Mouse (Mus musculus) midbrain, embryonic 16.5 days (tissue): Measurements from ENCODE around the gene Spsb2. TPM values are rescaled to one million over a fixed set of nuclear protein-coding genes. Genes with fewer than 3 reads are reported as not detected.

ENCODE experiments used
- ATAC-seq: fragments of 200-750 bp; cut with Nextera tagmentation; 2 replicates; pipeline ENCODE4 v1.8.0; 2017; ENCODE audit warnings: moderate TSS enrichment
- H3K27ac ChIP-seq: fragments of 300-500 bp; sonication (generic); 2 replicates; pipeline ENCODE4 v1.5.1; 2014; ENCODE audit warnings: mild to moderate bottlenecking, low read length, mixed read lengths
- H3K27me3 ChIP-seq: fragments of 300-500 bp; sonication (generic); 2 replicates; pipeline ENCODE4 v1.6.1; 2014; ENCODE audit warnings: low read depth, low read length, mixed read lengths; ENCODE audit not compliant: control insufficient read depth, insufficient read depth
- H3K36me3 ChIP-seq: fragments of 300-500 bp; sonication (generic); 2 replicates; pipeline ENCODE4 v1.6.1; 2014; ENCODE audit warnings: mild to moderate bottlenecking, low read length, moderate library complexity, mixed read lengths; ENCODE audit not compliant: control insufficient read depth, insufficient read depth
- H3K4me1 ChIP-seq: fragments of 300-500 bp; sonication (generic); 2 replicates; pipeline ENCODE4 v1.6.1; 2014; ENCODE audit warnings: mild to moderate bottlenecking, low read length, mixed read lengths; ENCODE audit not compliant: control insufficient read depth, insufficient read depth
- H3K4me2 ChIP-seq: fragments of 300-500 bp; sonication (generic); 2 replicates; pipeline ENCODE4 v1.6.1; 2014; ENCODE audit warnings: mild to moderate bottlenecking, low read length, mixed read lengths
- H3K4me3 ChIP-seq: fragments of 300-500 bp; sonication (generic); 2 replicates; pipeline ENCODE4 v1.5.1; 2014; ENCODE audit warnings: low read depth, mild to moderate bottlenecking, low read length, moderate library complexity, mixed read lengths
- H3K9ac ChIP-seq: fragments of 300-500 bp; sonication (generic); 2 replicates; pipeline ENCODE4 v1.6.1; 2014; ENCODE audit warnings: low read depth, low read length, mixed read lengths
- H3K9me3 ChIP-seq: fragments of 300-500 bp; sonication (generic); replicated peaks from 2 replicates; pipeline ENCODE4 v1.6.1; 2014; ENCODE audit warnings: mild to moderate bottlenecking, low read length, mixed read lengths; ENCODE audit not compliant: control insufficient read depth, poor library complexity, severe bottlenecking
- WGBS: fragments of 180-500 bp; shearing (Covaris S2); extraction: QIAGEN DNeasy Blood & Tissue Kit; methylation state at CpG from one replicate; pipeline ENCODE4 v1.1.7; 2014; 5-methylcytosine and 5-hydroxymethylcytosine counted together
- polyA plus RNA-seq: library from polyadenylated mRNA; unstranded; fragments of >200 nt; fragmentation: Nextera tagmentation; extraction: Ambion mirVana; gene quantifications from 2 replicates; pipeline ENCODE4 v1.2.1, GENCODE M21; 2015

The Spsb2 gene
- polyA plus RNA-seq, 1 experiment from 2014 or later = 10.1 TPM

GRCm38 (mm10) chr6:124811701-124812560, 3.5 kb downstream of the Spsb2 start:
- Histone ChIP-seq H3K9ac (peak overlapping the region; percentile 75; the same call in 1 of the 2 replicates), H3K4me3 (peak overlapping the region; percentile 55; the same call in 1 of the 2 replicates)
- no peak for ATAC-seq

DNA sequence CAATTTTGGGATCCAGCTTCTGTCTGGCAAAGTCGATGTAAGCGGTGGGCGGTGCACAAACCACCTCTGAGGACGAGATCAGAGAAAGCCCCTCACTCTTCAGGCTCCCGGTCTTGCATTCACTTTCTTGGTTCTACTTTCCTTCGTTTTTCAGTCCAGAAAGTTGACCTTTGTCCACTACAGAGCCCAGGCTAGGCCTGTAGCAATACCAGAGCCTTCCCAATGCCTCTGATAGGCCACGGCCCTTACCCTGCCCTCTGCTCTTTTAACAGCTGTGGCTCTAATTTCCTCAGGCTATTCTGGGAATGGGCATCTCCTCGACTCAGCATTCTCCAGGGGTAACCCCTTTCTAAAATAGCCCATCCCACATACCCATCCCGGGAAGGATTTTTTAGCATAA, 4.4 kb downstream of the Spsb2 start:
- ATAC-seq = no peak
- no peaks in the 10 kb centered on the region for H3K9me3 ChIP-seq
- peak overlapping the region; percentile 69 for H3K4me2 ChIP-seq
- peaks cover 39% of the 10 kb centered on the region for H3K4me1 ChIP-seq
- H3K36me3 ChIP-seq = peaks cover 14% of the 10 kb centered on the region
- H3K4me3 ChIP-seq = peak overlapping the region; percentile 55
- H3K27me3 ChIP-seq = no peaks in the 10 kb centered on the region
- peak overlapping the region; percentile 75 for H3K9ac ChIP-seq
- 18% methylated on average over 9 of the region's 9 CpGs for WGBS
- peak overlapping the region; percentile 86 for H3K27ac ChIP-seq

More at GRCm38 (mm10) chr6:124811701-124812560, 3.5 kb downstream of the Spsb2 start:
- peaks cover 10% of the 10 kb centered on the region; the same call in 1 of the 2 replicates for H3K36me3 ChIP-seq
- H3K4me1 ChIP-seq = peaks cover 39% of the 10 kb centered on the region
- 87% methylated on average over 24 of the region's 24 CpGs for WGBS
- H3K9me3 ChIP-seq = no peaks in the 10 kb centered on the region
- no peak overlapping the region for H3K27ac ChIP-seq
- no peaks in the 10 kb centered on the region for H3K27me3 ChIP-seq
- peak overlapping the region; percentile 69 for H3K4me2 ChIP-seq

GRCm38 (mm10) chr6:124813496-124813895, 5.0 kb downstream of the Spsb2 start:
- Histone ChIP-seq H3K4me1 (peaks cover 35% of the 10 kb centered on the region), H3K27me3 (no peaks in the 10 kb centered on the region), H3K9me3 (no peaks in the 10 kb centered on the region), H3K27ac (peak overlapping the region; percentile 86), H3K36me3 (peaks cover 19% of the 10 kb centered on the region), H3K4me3 (peak overlapping the region; percentile 55), H3K4me2 (peak overlapping the region; percentile 69), H3K9ac (peak overlapping the region; percentile 75)
- 0% methylated on average over 18 of the region's 18 CpGs for WGBS
- ATAC-seq = peak; percentile 87

GRCm38 (mm10) chr6:124813933-124814332, 5.5 kb downstream of the Spsb2 start, which contains the start of gene Tpi1:
Tpi1 (minus strand) TSS chr6:124814296.
- Histone ChIP-seq H3K9me3 (no peaks in the 10 kb centered on the region), H3K4me2 (peak within 1 kb of the TSS; percentile 69), H3K27ac (peak within 1 kb of the TSS; percentile 86), H3K9ac (peak within 1 kb of the TSS; percentile 75), H3K4me3 (peak within 1 kb of the TSS; percentile 55), H3K4me1 (peaks cover 30% of the 10 kb centered on the region), H3K27me3 (no peaks in the 10 kb centered on the region), H3K36me3 (peaks cover 23% of the 10 kb centered on the region)
- WGBS = 0% methylated on average over 22 of the region's 22 CpGs
- peak; percentile 89 for ATAC-seq

- ATAC-seq = peak; percentile 25; the same call in 1 of the 2 replicates
- Histone ChIP-seq H3K9ac (no peak overlapping the region), H3K4me2 (peak overlapping the region; percentile 69), H3K4me1 (peaks cover 26% of the 10 kb centered on the region), H3K36me3 (peaks cover 28% of the 10 kb centered on the region), H3K27me3 (no peaks in the 10 kb centered on the region), H3K27ac (no peak overlapping the region), H3K9me3 (no peaks in the 10 kb centered on the region), H3K4me3 (peak overlapping the region; percentile 55)
- WGBS = 32% methylated on average over 7 of the region's 8 CpGs
Observed at GRCm38 (mm10) chr6:124814448-124814847, 6.0 kb downstream of the Spsb2 start.

DNA sequence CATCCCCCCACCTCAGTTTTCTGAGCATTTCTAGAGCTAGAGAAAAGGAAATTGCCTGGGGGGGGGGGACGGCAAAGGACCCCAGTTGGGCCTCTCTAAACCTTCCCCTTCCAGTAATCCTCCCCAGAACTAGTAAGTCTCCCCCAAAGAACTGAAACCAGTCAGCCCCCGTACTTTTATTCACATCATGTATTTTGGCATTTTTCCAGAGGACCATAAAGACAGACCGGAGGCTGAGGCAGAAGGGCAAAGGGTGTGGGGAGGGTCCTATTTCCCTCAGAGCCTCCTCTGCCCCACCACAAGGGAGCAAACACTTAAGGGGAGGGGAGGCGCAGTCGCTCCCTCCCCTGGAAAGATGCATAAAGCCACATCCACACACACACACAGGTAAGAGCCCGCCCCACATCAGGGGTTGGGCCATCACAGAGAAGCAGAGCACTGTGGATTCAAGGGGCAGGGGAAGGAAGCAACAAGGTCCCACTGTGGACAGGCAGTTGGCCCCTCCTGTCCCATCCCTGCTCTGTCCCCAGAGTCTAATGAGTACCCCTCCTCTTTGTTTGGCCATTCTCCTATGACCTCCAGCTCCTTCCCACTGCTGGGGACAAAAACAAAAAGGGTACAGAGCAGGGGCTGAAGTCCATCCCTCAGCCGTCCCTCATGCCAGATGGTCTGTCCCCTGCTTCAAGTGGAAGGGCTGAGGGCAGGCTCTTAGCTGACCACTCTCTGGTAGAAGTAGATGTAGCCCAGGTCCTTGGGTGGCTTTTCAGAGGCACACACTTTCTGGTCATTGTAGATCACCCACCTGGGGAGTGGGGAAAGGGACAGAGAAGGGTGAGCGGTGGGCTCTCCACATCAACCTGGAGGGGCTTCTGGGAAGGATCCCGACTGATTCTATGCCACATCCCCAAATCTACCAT, 6.7 kb downstream of the Spsb2 start:
- Histone ChIP-seq H3K36me3 (peaks cover 35% of the 10 kb centered on the region), H3K9ac (no peak overlapping the region; the same call in 1 of the 2 replicates), H3K4me1 (peaks cover 19% of the 10 kb centered on the region), H3K27me3 (no peaks in the 10 kb centered on the region), H3K27ac (no peak overlapping the region), H3K4me2 (no peak overlapping the region), H3K4me3 (no peak overlapping the region), H3K9me3 (no peaks in the 10 kb centered on the region)
- ATAC-seq = no peak
- WGBS = 71% methylated on average over 9 of the region's 9 CpGs

DNA sequence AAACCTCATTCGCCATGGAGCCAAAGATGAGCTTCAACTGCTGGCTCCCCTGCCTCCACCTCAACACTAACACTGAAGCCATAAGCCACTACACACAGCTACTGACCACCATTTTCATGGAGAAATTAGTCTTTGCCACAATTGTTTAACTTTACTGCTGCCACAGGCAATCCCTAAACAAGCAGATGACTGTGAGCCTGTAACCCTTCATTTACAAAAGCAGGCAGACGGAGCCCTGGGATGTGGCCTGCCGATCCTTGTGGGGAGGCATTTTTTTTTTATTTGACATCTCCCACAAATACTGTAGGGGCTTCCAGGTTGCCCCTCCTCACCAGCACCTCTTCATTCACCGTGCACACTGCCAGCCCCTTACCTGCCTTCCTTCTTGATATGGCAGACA, 8.2 kb downstream of the Spsb2 start:
- Histone ChIP-seq H3K4me1 (peaks cover 17% of the 10 kb centered on the region), H3K9ac (no peak overlapping the region), H3K27ac (no peak overlapping the region), H3K4me2 (no peak overlapping the region), H3K27me3 (no peaks in the 10 kb centered on the region), H3K36me3 (peaks cover 44% of the 10 kb centered on the region), H3K9me3 (no peaks in the 10 kb centered on the region), H3K4me3 (no peak overlapping the region)
- no peak for ATAC-seq
- WGBS = 93% methylated on average over 4 of the region's 4 CpGs

- peaks cover 45% of the 10 kb centered on the region for H3K36me3 ChIP-seq
- no peak overlapping the region for H3K4me3 ChIP-seq
- H3K4me2 ChIP-seq = no peak overlapping the region
- H3K27ac ChIP-seq = no peak overlapping the region
- no peak for ATAC-seq
- WGBS = 95% methylated on average over 11 of the region's 11 CpGs
- H3K4me1 ChIP-seq = peaks cover 14% of the 10 kb centered on the region
- no peaks in the 10 kb centered on the region for H3K27me3 ChIP-seq
- H3K9ac ChIP-seq = no peak overlapping the region
- no peaks in the 10 kb centered on the region for H3K9me3 ChIP-seq
Observed at GRCm38 (mm10) chr6:124817125-124817524, 8.7 kb downstream of the Spsb2 start.
